Mouse (Mus musculus): Measurements from ENCODE around the gene Jarid2. TPM values are rescaled to one million over a fixed set of nuclear protein-coding genes. Genes with fewer than 3 reads are reported as not detected.

Jarid2 gene
- polyA plus RNA-seq, 1 experiment from 2014 or later = 8.0 TPM

DNA sequence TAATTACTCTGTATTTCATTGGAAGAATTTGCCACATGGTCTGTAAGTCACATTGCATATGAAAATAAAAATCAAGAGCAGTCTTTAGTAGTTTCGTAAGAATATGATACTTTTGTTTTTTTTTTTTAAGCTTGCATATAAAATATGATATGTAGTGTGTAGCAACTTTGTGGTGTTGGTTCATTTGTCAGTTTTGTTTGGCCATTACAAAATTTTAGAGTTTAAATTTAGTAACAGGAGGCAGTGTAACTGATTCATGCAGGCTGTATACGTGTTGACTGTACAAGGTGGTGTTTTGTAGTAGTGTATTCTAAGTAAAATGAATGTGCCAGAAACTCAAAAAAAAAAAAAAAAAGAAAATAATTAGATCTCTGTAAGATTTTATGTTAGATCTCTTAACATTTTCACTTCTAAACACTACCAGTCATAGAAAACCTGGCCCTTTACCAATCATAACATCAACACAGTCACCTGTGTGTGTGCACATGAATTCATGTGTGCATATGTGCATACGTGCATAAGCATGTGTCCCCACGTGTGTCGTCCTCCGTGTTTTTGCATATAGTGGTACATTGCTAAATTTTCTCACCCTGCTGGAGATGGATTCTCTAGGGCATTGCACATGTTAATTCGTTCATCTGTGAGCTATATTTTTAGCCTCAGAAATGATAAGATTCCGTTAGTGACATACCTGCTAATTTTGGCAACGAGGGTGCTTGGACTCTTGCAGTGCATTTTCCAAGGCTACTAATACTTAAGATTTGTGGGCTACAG is 59.3 kb downstream of the Jarid2 start:
- DNase-seq (ENCODE audit: low spot score) (no peak), ATAC-seq (ENCODE audit: low FRiP score, low TSS enrichment) (no peak)
- 82% methylated on average over 9 of the region's 9 CpGs for WGBS
- H3K9ac ChIP-seq (ENCODE audit: low read length) = no peak overlapping the region
- no peak overlapping the region for H3K27ac ChIP-seq (replicated peaks)
- no peaks in the 10 kb centered on the region for H3K4me1 ChIP-seq (replicated peaks; ENCODE audit: control insufficient read depth, insufficient read depth)
- H3K4me2 ChIP-seq (replicated peaks; ENCODE audit: low read depth) = no peak overlapping the region
- TF ChIP-seq EP300 (optimal IDR thresholded peaks at IDR 0.05) = no peak
- TF ChIP-seq CTCF (IDR thresholded peaks at IDR 0.05; ENCODE audit: low read depth) = no peak
- H3K9me3 ChIP-seq (ENCODE audit: control insufficient read depth, low read length) = no peaks in the 10 kb centered on the region
- no peak overlapping the region for H3K4me3 ChIP-seq (ENCODE audit: low read depth, low read length)
- H3K36me3 ChIP-seq (ENCODE audit: control insufficient read depth, insufficient read depth, low read length) = no peaks in the 10 kb centered on the region
- H3K27me3 ChIP-seq (ENCODE audit: control insufficient read depth, insufficient read depth, low read length) = no peaks in the 10 kb centered on the region

DNA sequence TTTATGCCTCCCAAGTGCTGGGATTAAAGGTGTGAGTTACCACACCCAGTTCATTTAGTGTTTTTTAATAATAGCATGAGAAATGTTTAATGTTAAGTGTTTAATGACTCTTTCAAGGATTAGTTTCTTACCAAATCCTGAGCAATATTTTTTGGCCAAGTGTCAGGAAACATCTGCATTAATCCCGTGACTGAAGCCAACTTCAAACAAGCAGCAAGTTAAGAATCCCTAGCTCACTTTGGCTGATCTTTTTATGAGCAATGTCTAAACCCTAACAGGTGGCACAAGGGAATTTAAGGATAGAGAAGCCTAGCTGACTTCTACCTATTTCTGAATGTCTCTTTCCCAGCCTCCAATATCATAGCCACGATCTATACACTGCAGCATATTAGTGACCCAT is 60.7 kb downstream of the Jarid2 start:
- no peak overlapping the region for H3K9ac ChIP-seq (ENCODE audit: low read length)

DNA sequence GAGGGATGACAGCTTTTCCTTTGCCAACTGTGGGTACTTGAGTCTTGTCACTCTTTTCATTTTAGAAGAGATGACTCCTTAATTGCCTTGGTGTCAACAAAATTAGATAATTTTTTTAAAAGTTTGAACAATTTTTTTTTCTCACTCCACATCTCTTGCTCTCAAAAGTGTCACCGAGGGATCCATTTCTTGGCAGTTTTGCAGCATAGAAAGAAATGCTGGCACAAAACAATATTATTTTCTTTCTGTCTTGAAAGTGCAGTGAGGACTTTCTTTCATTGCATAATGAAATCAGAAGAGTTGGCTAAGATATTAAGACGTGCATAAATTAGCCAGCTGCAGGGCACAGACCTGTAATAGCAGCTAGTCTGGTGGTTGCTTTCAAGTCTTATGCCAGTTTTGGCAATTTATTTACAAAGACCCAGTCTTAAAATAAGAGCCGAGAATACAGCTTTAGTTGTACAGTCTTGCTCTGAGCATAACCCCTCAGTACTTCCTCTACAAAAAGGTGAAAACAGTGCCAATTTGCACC is 63.2 kb downstream of the Jarid2 start:
- H3K36me3 ChIP-seq (ENCODE audit: control insufficient read depth, insufficient read depth, low read length) = no peaks in the 10 kb centered on the region
- no peak for TF ChIP-seq CTCF (IDR thresholded peaks at IDR 0.05; ENCODE audit: low read depth)
- TF ChIP-seq EP300 (optimal IDR thresholded peaks at IDR 0.05) = no peak
- H3K27me3 ChIP-seq (ENCODE audit: control insufficient read depth, insufficient read depth, low read length) = no peaks in the 10 kb centered on the region
- no peak overlapping the region for H3K9ac ChIP-seq (ENCODE audit: low read length)
- H3K4me2 ChIP-seq (replicated peaks; ENCODE audit: low read depth) = no peak overlapping the region
- DNase-seq (ENCODE audit: low spot score) = no peak
- H3K4me3 ChIP-seq (ENCODE audit: low read depth, low read length) = no peak overlapping the region
- H3K4me1 ChIP-seq (replicated peaks; ENCODE audit: control insufficient read depth, insufficient read depth) = no peaks in the 10 kb centered on the region
- ATAC-seq (ENCODE audit: low FRiP score, low TSS enrichment) = no peak
- H3K9me3 ChIP-seq (ENCODE audit: control insufficient read depth, low read length) = no peaks in the 10 kb centered on the region
- WGBS = 72% methylated on average over 3 of the region's 3 CpGs
- H3K27ac ChIP-seq (replicated peaks) = no peak overlapping the region

More for the DNA sequence above, 60.7 kb downstream of the Jarid2 start:
- Histone ChIP-seq H3K27ac (replicated peaks) (no peak overlapping the region), H3K4me1 (replicated peaks; ENCODE audit: control insufficient read depth, insufficient read depth) (no peaks in the 10 kb centered on the region), H3K36me3 (ENCODE audit: control insufficient read depth, insufficient read depth, low read length) (no peaks in the 10 kb centered on the region), H3K27me3 (ENCODE audit: control insufficient read depth, insufficient read depth, low read length) (no peaks in the 10 kb centered on the region), H3K4me2 (replicated peaks; ENCODE audit: low read depth) (no peak overlapping the region), H3K4me3 (ENCODE audit: low read depth, low read length) (no peak overlapping the region), H3K9me3 (ENCODE audit: control insufficient read depth, low read length) (no peaks in the 10 kb centered on the region)
- ATAC-seq (ENCODE audit: low FRiP score, low TSS enrichment) (no peak), DNase-seq (ENCODE audit: low spot score) (no peak)
- 42% methylated on average over 2 of the region's 2 CpGs for WGBS
- TF ChIP-seq EP300 (optimal IDR thresholded peaks at IDR 0.05) (no peak), CTCF (IDR thresholded peaks at IDR 0.05; ENCODE audit: low read depth) (no peak)

DNA sequence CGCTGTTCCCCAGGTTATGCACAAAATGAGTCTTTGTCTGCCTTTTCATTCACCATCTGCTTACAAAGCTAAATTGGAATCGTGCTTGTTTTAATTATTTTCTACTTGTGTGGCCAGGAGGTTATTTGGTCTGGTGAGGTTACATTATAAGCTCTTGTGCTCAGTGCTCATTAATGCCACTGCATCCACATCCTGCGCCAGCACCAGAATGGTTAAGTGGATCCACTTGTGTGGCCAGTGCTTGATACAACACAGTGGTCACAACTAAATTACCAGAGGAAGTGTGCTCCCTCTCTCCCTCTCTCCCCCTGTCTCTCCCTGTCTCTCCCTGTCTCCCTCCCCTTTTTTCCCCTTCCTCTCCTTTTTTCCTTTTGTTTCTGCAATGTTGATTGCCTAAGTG is 66.6 kb downstream of the Jarid2 start:
- no peak for DNase-seq (ENCODE audit: low spot score)
- H3K27me3 ChIP-seq (ENCODE audit: control insufficient read depth, insufficient read depth, low read length) = no peaks in the 10 kb centered on the region
- no peak overlapping the region for H3K4me3 ChIP-seq (ENCODE audit: low read depth, low read length)
- H3K4me1 ChIP-seq (replicated peaks; ENCODE audit: control insufficient read depth, insufficient read depth) = no peaks in the 10 kb centered on the region
- H3K27ac ChIP-seq (replicated peaks) = no peak overlapping the region
- no peak overlapping the region for H3K4me2 ChIP-seq (replicated peaks; ENCODE audit: low read depth)
- no peaks in the 10 kb centered on the region for H3K36me3 ChIP-seq (ENCODE audit: control insufficient read depth, insufficient read depth, low read length)
- no peak for ATAC-seq (ENCODE audit: low FRiP score, low TSS enrichment)
- 57% methylated on average over 3 of the region's 3 CpGs for WGBS
- H3K9me3 ChIP-seq (ENCODE audit: control insufficient read depth, low read length) = no peaks in the 10 kb centered on the region
- no peak for TF ChIP-seq CTCF (IDR thresholded peaks at IDR 0.05; ENCODE audit: low read depth)
- no peak for TF ChIP-seq EP300 (optimal IDR thresholded peaks at IDR 0.05)
- H3K9ac ChIP-seq (ENCODE audit: low read length) = no peak overlapping the region

DNA sequence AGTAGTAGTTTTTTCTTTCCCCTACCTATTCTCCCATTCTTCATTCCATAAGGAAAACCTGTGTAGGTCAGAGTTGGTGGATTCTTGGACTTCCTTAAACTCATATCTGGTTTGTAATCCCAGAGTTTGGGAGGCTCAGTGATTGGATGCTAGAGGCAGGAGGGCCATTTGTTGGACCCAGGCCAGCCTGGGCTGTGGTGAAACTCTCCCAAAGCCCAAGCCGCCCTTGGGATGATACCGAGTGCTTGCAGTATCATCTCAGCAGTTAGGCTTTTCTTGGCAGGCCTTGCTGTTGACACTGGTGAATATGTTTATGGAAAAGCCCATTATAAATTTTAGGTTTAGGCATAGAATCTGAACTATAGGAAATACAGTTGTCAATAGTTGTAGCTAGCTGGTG is 67.5 kb downstream of the Jarid2 start:
- H3K36me3 ChIP-seq (ENCODE audit: control insufficient read depth, insufficient read depth, low read length) = no peaks in the 10 kb centered on the region
- no peak overlapping the region for H3K4me2 ChIP-seq (replicated peaks; ENCODE audit: low read depth)
- H3K9ac ChIP-seq (ENCODE audit: low read length) = no peak overlapping the region
- no peak overlapping the region for H3K27ac ChIP-seq (replicated peaks)
- DNase-seq (ENCODE audit: low spot score) (no peak), ATAC-seq (ENCODE audit: low FRiP score, low TSS enrichment) (no peak)
- WGBS = 58% methylated on average over 2 of the region's 2 CpGs
- no peaks in the 10 kb centered on the region for H3K9me3 ChIP-seq (ENCODE audit: control insufficient read depth, low read length)
- no peaks in the 10 kb centered on the region for H3K4me1 ChIP-seq (replicated peaks; ENCODE audit: control insufficient read depth, insufficient read depth)
- no peak for TF ChIP-seq CTCF (IDR thresholded peaks at IDR 0.05; ENCODE audit: low read depth)
- no peak for TF ChIP-seq EP300 (optimal IDR thresholded peaks at IDR 0.05)
- no peak overlapping the region for H3K4me3 ChIP-seq (ENCODE audit: low read depth, low read length)
- H3K27me3 ChIP-seq (ENCODE audit: control insufficient read depth, insufficient read depth, low read length) = no peaks in the 10 kb centered on the region

DNA sequence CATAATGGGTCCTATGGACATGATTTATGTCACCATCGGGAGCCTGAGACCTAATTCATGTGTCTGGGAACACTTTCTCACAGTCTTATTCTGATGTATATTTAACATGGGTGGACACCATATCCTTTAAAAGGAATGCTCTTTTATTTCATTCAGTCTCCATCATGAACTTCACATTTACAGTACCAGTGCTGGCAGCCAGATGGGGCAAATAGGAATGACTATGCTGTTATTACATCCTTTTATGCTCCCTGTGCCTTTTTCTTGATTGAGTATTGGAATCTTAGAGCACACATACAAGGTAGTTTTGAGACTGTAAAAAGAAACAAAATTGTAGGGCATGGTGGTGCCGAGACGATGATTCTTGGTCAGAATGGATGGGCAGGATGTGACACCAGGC is 69.0 kb downstream of the Jarid2 start:
- no peak overlapping the region for H3K9ac ChIP-seq (ENCODE audit: low read length)
- no peaks in the 10 kb centered on the region for H3K4me1 ChIP-seq (replicated peaks; ENCODE audit: control insufficient read depth, insufficient read depth)
- no peak overlapping the region for H3K27ac ChIP-seq (replicated peaks)
- H3K36me3 ChIP-seq (ENCODE audit: control insufficient read depth, insufficient read depth, low read length) = no peaks in the 10 kb centered on the region
- no peak overlapping the region for H3K4me3 ChIP-seq (ENCODE audit: low read depth, low read length)
- no peaks in the 10 kb centered on the region for H3K27me3 ChIP-seq (ENCODE audit: control insufficient read depth, insufficient read depth, low read length)
- no peak for DNase-seq (ENCODE audit: low spot score)
- 79% methylated on average over 3 of the region's 3 CpGs for WGBS
- TF ChIP-seq CTCF (IDR thresholded peaks at IDR 0.05; ENCODE audit: low read depth) = peak; percentile 62
- no peak for TF ChIP-seq EP300 (optimal IDR thresholded peaks at IDR 0.05)
- no peak for ATAC-seq (ENCODE audit: low FRiP score, low TSS enrichment)
- H3K4me2 ChIP-seq (replicated peaks; ENCODE audit: low read depth) = no peak overlapping the region
- no peaks in the 10 kb centered on the region for H3K9me3 ChIP-seq (ENCODE audit: control insufficient read depth, low read length)

All from stomach, postnatal 0 days (tissue).